Mouse (Mus musculus): ENCODE results near the gene Cacnb4.

GRCm38 (mm10) chr2:52635358-52635757 lies 41.3 kb downstream of the Cacnb4 start:
- TF ChIP-seq CTCF (IDR thresholded peaks at IDR 0.05; ENCODE audit: insufficient read depth, low read length) (no peak), POLR2A (IDR thresholded peaks at IDR 0.05; ENCODE audit: borderline replicate concordance, extremely low read depth, low read depth, low read length) (no peak)
